Mouse (Mus musculus) kidney, adult 2 months (tissue): ENCODE data around the gene Catsper1. TPM values are rescaled to one million over a fixed set of nuclear protein-coding genes. Genes with fewer than 3 reads are reported as not detected.
A peak's percentile ranks its signal among the peaks of the same experiment; 100 is the strongest.

Source experiments
- DNase-seq: peaks from one replicate; pipeline ENCODE4 v3.0.0; 2021
- H3K27ac ChIP-seq: fragments of 200-500 bp; 2 replicates; pipeline ENCODE4 v1.5.1; 2012; ENCODE audit warnings: low read depth, low read length, control low read depth, inconsistent platforms; ENCODE audit not compliant: insufficient read depth
- H3K27me3 ChIP-seq: fragments of 200-500 bp; replicated peaks from 2 replicates; pipeline ENCODE4 v1.6.1; 2012; ENCODE audit warnings: mild to moderate bottlenecking, moderate library complexity, low read length, inconsistent platforms; ENCODE audit not compliant: control insufficient read depth, insufficient read depth
- H3K36me3 ChIP-seq: fragments of 200-500 bp; 2 replicates; pipeline ENCODE4 v1.6.1; 2012; ENCODE audit warnings: mild to moderate bottlenecking, moderate library complexity, low read length, inconsistent platforms; ENCODE audit not compliant: control insufficient read depth, insufficient read depth
- H3K4me1 ChIP-seq: fragments of 200-500 bp; 2 replicates; pipeline ENCODE4 v1.6.1; 2011; ENCODE audit warnings: low read length; ENCODE audit not compliant: control insufficient read depth, insufficient read depth
- H3K4me3 ChIP-seq: fragments of 200-500 bp; 2 replicates; pipeline ENCODE4 v1.5.1; 2011; ENCODE audit warnings: mild to moderate bottlenecking, low read depth, low read length, control low read depth; ENCODE audit not compliant: insufficient read depth
- CTCF ChIP-seq: fragments of 200-500 bp; conservative IDR thresholded peaks from 2 replicates; pipeline ENCODE4 v1.5.1; 2011; ENCODE audit warnings: low read depth, mild to moderate bottlenecking, control low read depth, low read length, moderate library complexity, mixed read lengths; ENCODE audit not compliant: insufficient read depth, insufficient read length
- POLR2A ChIP-seq: fragments of 200-500 bp; IDR thresholded peaks from one replicate; pipeline ENCODE4 v1.6.1; 2011; ENCODE audit warnings: low read depth, low read length, control low read depth
- WGBS: fragments of 180-500 bp; shearing (Covaris S2); methylation state at CpG from one replicate; pipeline ENCODE4 v1.1.7; 2018; 5-methylcytosine and 5-hydroxymethylcytosine counted together
- polyA plus RNA-seq: library from polyadenylated mRNA; depleted of rRNA; stranded (reverse); fragments of >200 nt; gene quantifications from 2 replicates; pipeline ENCODE4 v1.2.3, GENCODE M21; 2012; rRNA removed

Catsper1 gene
- polyA plus RNA-seq: 0.08 TPM in 1 of 2 replicates, not detected in the other

GRCm38 (mm10) chr19:5335441-5335840, at the start of gene Catsper1:
Catsper1 (plus strand) TSS chr19:5335741.
- no peaks in the 10 kb centered on the region for H3K36me3 ChIP-seq
- WGBS: 91% methylated on average over 6 of the region's 6 CpGs
- H3K27ac ChIP-seq: no peak within 1 kb of the TSS
- no peak for DNase-seq
- TF ChIP-seq POLR2A (no peak), CTCF (no peak)
- H3K4me3 ChIP-seq: no peak within 1 kb of the TSS
- H3K4me1 ChIP-seq: no peaks in the 10 kb centered on the region
- H3K27me3 ChIP-seq: no peaks in the 10 kb centered on the region

GRCm38 (mm10) chr19:5294972-5295735, 40.4 kb upstream of the Catsper1 start, which contains the start of gene Sf3b2:
Sf3b2 (minus strand) TSS chr19:5295455.
- TF ChIP-seq POLR2A: peak; percentile 56
- TF ChIP-seq CTCF: peak; percentile 86
- Histone ChIP-seq H3K27ac (peak within 1 kb of the TSS; percentile 67), H3K36me3 (peaks cover 5% of the 10 kb centered on the region), H3K27me3 (no peaks in the 10 kb centered on the region), H3K4me3 (peak within 1 kb of the TSS; percentile 89), H3K4me1 (peaks cover 6% of the 10 kb centered on the region; the same call in 1 of the 2 replicates)
- peak; percentile 99 for DNase-seq
- WGBS: under 1% methylated on average over 46 of the region's 46 CpGs

GRCm38 (mm10) chr19:5295736-5296075, 39.8 kb upstream of the Catsper1 start:
- 5% methylated on average over 13 of the region's 13 CpGs for WGBS
- peak overlapping the region; percentile 50 for H3K4me3 ChIP-seq
- H3K4me1 ChIP-seq: peaks cover 6% of the 10 kb centered on the region; the same call in 1 of the 2 replicates
- no peaks in the 10 kb centered on the region for H3K27me3 ChIP-seq
- H3K36me3 ChIP-seq: peaks cover 4% of the 10 kb centered on the region; the same call in 1 of the 2 replicates
- no peak for TF ChIP-seq POLR2A
- no peak for TF ChIP-seq CTCF
- peak overlapping the region; percentile 24 for H3K27ac ChIP-seq
- DNase-seq: no peak

GRCm38 (mm10) chr19:5296630-5297029, 38.9 kb upstream of the Catsper1 start:
- no peak overlapping the region for H3K27ac ChIP-seq
- no peak overlapping the region for H3K4me3 ChIP-seq
- WGBS: 63% methylated on average over 5 of the region's 5 CpGs
- TF ChIP-seq POLR2A: no peak
- H3K27me3 ChIP-seq: no peaks in the 10 kb centered on the region
- H3K4me1 ChIP-seq: peaks cover 6% of the 10 kb centered on the region; the same call in 1 of the 2 replicates
- H3K36me3 ChIP-seq: peaks cover 4% of the 10 kb centered on the region; the same call in 1 of the 2 replicates
- no peak for DNase-seq

- no peak for DNase-seq
- Histone ChIP-seq H3K36me3 (no peaks in the 10 kb centered on the region), H3K4me3 (0 out of 2 replicates have a peak within 1 kb of the TSS, but pooled peaks have one; percentile 12), H3K27ac (no peak within 1 kb of the TSS), H3K27me3 (no peaks in the 10 kb centered on the region), H3K4me1 (peaks cover 6% of the 10 kb centered on the region; the same call in 1 of the 2 replicates)
- 18% methylated on average over 32 of the region's 32 CpGs for WGBS
- TF ChIP-seq CTCF (no peak), POLR2A (no peak)
These were observed 37.4 kb upstream of the Catsper1 start, which contains the start of gene Gal3st3 for GRCm38 (mm10) chr19:5297903-5298800. Gal3st3 (plus strand) TSS chr19:5298331.

GRCm38 (mm10) chr19:5300588-5300987, 35.0 kb upstream of the Catsper1 start:
- no peak for TF ChIP-seq POLR2A
- no peak for DNase-seq
- Histone ChIP-seq H3K27me3 (no peaks in the 10 kb centered on the region), H3K4me3 (no peak overlapping the region), H3K4me1 (no peaks in the 10 kb centered on the region), H3K27ac (no peak overlapping the region), H3K36me3 (no peaks in the 10 kb centered on the region)
- WGBS: 84% methylated on average over 6 of the region's 6 CpGs

GRCm38 (mm10) chr19:5302455-5302854, 33.1 kb upstream of the Catsper1 start:
- TF ChIP-seq POLR2A: no peak
- TF ChIP-seq CTCF: peak; percentile 62
- Histone ChIP-seq H3K27me3 (no peaks in the 10 kb centered on the region), H3K4me1 (no peaks in the 10 kb centered on the region), H3K4me3 (no peak overlapping the region), H3K36me3 (no peaks in the 10 kb centered on the region), H3K27ac (no peak overlapping the region)
- peak; percentile 45 for DNase-seq
- WGBS: 19% methylated on average over 4 of the region's 4 CpGs
